Mouse (Mus musculus): Measurements from ENCODE around the gene Lrrc46. TPM values are rescaled to one million over a fixed set of nuclear protein-coding genes. Genes with fewer than 3 reads are reported as not detected.

Lrrc46 gene
- total RNA-seq, 2 experiments from 2014 or later, result not detected

DNA sequence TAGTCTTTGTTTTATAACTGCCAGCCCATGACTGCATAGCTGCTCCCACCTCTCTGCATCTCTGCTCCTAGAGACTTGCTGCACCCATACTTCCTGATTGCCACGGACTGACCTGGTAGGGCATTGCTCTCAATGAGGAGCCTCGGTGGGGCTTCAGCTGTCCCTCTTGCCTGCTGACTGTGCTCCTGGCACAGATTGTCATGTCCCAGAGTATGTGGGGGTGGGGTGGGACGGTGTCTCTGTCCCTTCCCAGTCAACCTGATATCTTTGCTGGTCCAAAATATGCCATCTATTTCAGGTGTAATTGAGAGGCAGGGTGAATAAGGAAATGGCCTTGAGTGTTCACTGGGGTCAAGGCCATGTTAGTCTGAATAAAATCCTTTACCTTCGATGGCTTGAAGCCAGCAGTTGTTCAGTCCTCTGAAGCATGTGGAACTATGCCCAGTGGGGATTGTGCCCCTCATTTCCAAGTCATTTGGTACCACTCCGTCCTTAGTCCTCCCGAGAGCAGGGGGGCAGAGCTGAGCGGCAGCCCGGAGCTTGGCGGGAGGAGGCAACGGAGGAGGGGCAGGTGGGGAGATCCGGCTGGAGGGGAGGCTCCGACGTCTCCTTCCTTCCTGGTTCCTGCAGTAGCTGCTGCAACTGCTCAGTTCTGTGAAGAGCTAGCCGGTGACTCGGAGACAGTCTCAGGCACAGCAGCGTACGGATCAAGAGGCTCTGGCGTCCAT lies 9.2 kb upstream of the Lrrc46 start, which contains the start of gene Osbpl7:
Osbpl7 (plus strand) TSS at position 413 of the 728 bp plus-strand sequence.
- intact Hi-C loops (cut with DNase I), result no loop called here
- DNase-seq, result peak; percentile 73 to 75

DNA sequence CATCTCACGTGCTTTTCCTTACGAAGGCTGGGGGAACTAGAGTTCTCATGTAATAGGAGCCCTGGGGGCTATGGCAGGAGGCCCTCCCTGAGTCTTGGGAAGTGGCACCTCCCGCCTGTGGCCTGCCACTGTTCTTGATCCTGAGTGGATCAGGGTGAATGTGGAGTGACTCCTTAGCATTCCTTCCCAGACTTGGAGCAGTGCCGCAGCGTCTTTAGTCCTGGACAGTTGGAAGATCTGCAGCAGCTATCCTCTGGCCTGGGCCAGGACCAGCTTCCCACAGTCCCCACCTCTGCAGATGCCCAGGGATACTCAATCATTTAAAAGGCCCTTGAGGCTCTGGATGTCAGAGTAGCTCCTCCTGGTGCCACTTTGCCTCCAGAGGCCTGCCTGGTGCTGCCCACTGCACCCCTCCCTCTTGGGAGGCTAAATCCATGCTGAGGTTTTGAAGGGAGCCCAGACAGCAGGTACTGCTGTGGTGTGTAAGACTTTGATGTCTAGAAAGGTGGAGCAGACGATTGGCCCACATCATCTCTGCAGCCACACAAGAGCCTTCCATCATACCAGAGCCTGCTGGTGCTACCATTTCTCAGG lies 8.4 kb upstream of the Lrrc46 start:
- intact Hi-C loops (cut with DNase I), result no loop called here
- DNase-seq, result no peak

DNA sequence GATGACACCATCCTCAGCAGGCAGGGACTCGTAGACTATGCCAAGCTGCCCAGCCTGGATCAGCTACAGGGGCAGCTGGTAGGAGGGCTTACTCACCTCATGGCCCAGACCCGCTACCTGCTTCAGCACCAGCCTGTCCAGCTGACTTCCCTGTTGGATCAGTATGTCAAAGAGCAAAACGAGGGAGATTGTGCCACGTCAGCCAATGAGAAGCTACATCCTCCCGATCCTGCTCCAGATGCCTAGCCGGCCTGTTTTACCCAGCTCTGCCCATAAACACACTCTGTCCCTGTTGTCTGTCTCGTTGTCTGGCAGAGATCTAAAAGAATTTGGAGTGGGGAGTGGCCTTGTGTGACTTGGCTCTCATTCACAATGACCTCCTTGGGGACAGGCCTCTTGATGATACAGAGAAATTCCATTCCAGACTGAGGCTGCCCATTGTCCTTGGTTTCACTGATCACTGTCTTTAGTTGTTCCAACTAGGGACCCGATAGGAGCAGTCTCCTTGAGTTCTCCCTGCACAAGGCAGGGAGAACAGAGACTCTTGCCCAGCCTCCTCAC lies 7.0 kb upstream of the Lrrc46 start:
- intact Hi-C loops (cut with DNase I), result no loop called here
- no peak for DNase-seq

DNA sequence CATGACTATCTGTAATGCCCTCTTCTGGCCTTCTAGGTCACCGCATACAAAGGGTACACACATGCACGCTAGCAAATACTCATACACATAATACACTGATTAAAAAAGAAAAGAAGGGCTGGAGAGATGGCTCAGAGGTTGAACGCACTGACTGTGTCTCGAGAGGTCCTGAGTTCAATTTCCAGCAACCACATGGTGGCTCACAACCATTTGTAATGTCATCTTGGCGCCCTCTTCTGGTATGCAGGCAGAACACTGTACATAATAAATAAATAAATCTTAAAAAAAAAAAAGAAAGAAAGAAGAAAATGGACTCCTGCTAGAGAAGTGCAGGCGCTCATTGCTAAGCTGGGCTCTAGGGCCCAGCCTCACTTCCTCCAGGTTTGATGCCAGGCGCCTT lies 4.7 kb upstream of the Lrrc46 start:
- intact Hi-C loops (cut with DNase I), result no loop called here
- no peak for DNase-seq

DNA sequence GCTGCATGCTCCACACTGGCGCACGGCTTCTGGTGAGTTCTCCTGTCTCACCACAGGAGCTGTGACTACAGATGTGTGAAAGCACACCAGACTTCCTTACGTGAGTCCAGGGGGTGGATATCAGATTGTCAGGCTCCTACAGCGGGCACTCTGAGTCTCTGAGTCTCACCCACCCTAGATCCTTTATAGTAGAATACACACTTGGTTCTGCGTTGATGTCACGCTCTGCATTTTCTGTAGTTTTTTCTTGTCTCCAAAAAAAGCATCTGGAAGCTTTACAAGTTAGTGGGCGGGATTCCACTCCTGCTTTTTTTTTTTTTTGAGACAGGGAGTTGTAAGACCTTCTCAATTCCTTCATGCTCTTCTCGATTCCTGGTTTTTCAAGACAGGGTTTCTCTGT lies 3.7 kb upstream of the Lrrc46 start:
- DNase-seq, result no peak
- intact Hi-C loops (cut with DNase I), result no loop called here

DNA sequence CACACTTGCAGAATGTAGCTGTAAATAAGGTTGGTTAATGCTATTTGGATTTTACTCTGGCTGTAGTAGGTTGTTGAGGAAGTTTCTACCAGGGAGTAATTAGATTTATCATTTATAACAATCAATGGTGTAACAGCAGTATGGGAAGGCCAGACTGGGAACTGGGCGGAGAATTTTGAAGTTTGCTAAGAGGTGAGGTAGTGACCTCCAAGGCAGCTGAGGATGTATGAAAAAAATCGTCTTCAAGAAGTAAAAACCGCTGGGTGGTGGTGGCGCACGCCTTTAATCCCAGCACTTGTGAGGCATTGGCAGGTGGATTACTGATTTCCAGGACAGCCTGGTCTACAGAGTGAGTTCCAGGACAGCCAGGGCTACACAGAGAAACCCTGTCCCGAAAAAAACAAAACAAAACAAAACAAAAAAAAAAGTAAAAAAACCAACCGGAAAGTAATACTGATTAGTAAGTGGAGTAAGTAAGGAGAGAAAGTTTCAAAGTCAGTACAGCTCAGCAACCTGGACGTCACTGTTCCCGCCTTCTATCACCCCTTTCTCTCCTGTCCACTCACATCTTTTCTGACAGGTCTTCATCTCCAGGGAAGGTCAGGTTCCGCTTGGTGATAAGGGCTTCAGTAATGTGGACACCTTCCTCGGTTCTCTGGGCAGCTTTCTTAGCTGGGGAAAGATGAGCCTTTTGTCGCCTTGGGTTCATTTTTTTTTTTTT lies 746 bp downstream of the Lrrc46 start:
- intact Hi-C loops (cut with DNase I), result no loop called here

DNA sequence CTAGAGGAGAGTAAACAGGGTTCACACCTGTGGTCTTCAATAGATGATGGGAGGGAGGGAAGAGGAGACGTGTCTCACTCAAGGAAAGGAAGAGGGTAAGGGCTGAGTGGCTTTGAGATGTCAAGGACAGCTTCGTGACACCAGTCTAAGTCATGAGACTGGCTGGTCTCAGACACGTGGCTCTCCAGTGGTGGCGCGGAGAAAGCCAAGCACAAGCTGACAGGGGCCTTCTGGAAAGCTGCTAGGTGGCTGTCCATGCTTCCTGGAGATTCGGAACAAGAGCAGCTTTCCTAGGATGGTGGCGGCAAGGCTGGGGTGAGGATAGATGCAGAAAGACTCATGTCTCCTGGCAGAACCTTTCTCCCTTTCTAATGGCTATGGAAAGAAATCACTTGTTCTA lies 2.3 kb downstream of the Lrrc46 start:
- intact Hi-C loops (cut with DNase I), result no loop called here
- DNase-seq, result no peak

More for the DNA sequence above, 746 bp downstream of the Lrrc46 start:
- no peak for DNase-seq

DNA sequence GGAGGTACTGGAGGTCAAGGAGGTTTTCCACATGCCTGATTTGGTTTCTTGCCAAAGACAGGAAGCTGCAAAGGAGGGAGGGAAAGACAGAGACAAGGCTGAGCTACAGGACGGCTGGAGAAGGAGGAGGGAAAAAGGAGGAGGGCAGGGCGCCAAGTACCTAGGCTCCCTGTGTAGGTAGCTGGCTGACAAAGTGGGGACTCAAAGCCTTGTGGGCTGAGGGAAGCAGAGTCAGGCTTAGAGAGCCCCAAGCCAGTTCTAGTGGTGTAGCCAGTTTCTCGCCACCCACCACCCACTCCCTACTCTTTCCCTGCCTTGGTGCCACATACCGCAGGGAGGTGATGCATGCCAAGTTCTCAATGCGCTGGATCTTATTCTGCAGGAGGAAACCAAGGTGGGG lies 5.1 kb downstream of the Lrrc46 start:
- no peak for DNase-seq
- intact Hi-C loops (cut with DNase I), result no loop called here

DNA sequence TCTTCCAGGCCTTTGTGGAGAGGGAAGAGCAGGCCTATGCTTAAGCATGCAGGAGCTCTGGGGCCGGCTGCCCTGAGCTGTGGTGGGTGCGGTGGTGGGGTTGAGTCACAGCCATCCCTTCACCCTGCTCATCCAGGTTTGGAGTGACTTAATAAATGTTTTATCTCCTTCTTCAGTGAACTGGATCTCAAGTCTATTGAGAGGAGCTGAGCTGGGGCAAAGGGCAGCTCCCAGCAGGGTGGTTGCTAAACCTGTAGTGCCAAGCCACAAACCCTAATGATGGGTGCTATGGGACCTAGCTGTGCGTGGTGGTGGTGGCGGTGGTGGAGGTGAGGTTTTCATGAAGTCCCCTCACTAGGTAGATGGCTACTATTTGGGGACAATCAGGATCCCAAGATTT lies 7.4 kb downstream of the Lrrc46 start:
- intact Hi-C loops (cut with DNase I), result no loop called here
- no peak for DNase-seq

DNA sequence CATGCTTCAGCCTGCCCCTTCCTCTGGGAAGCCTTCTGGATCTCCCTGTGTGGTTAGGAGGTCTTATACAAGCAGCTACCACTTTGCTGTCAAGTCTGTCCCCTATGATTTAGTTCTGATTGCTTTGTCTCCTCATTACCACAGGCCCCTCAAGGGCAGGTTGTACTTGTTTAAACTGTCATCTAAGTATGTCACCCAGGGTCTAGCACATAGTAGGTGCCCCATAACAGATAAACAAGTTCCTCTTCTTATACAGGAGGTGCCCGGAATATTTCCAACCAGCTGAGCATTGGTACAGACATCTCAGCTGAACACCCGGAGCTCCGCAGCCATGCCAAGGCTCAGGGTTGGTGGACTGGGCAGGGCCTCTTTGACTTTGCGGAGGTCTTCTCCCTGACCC lies 8.7 kb downstream of the Lrrc46 start:
- intact Hi-C loops (cut with DNase I), result no loop called here
- no peak for DNase-seq

DNA sequence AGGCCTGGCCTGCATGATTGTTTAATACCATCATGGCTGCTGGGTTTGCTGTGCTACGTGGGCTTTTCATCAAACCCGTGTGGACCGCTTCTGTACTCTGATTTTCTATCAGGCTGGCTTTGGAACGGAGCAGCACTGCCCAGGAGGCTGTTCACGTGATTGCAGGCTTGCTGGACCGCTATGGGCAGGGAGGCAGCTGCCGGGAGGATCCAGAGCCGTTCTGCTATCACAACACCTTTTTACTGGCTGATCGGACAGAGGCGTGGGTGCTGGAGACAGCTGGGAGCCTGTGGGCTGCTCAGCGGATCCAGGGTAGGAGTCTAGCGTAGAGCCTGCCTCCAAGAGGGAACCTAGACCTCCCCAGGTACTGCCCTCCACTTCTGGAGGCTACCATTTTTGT lies 9.2 kb downstream of the Lrrc46 start:
- no peak for DNase-seq
- intact Hi-C loops (cut with DNase I), result no loop called here

DNA sequence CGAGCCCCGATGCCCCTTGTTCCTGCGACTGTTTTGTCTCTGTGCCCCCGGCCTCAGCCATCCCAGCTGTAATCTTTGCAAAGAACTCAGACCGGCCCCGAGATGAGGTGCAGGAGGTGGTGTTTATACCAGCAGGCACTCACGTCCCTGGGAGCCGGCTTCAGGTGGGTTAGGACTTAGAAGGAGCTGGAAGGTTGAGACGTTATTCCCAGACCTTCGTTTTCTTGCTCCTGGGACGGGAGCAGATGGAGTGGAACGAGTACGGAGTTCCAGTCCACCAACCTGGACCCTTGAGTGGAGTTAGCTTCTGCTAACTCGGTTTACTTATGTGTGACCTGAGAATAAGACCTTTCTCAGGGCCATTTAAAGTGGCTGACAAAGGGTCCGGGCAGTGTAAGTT lies 10.8 kb downstream of the Lrrc46 start:
- no peak for DNase-seq

DNA sequence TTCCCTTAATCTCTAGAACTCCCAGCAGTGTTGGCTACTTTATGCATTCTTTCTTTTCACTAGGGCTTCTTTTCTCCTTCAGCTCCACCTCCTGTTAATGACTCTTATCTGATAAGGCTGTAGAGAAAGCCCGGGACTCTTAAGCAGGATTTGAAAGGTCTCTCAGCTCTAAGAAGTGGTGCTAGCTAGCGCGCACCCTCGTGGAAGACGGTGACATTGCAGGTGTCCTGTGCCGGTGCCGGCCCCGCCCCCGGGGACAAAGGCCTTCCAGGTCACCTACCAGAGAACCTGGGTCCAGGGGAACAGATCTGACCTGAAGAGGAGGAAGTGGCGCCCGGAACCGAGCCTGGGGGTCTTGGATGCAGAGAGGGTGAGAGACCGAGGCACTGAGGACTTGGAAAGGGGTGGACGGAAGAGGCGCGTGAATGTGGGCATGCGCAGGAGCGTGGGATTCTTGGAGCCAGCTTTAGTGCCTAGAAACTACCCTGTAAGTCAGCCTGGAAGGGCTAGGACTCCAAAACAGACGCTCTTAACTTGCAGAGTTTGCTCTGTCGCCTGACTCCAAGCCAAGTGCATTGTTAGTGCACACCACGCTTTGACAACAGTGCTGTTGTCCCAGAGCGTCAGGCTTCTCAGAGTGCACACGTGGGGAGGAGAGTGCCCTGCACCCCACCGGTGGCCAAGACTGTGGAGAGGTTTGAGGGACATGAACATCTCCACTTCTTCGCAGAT lies 11.4 kb downstream of the Lrrc46 start, which contains the start of gene Scrn2:
Scrn2 (plus strand) TSS at position 253 of the 732 bp plus-strand sequence.
- DNase-seq, result peak; percentile 89
- intact Hi-C loops (cut with DNase I), result no loop called here

More for the DNA sequence above, 10.8 kb downstream of the Lrrc46 start:
- intact Hi-C loops (cut with DNase I), result no loop called here

DNA sequence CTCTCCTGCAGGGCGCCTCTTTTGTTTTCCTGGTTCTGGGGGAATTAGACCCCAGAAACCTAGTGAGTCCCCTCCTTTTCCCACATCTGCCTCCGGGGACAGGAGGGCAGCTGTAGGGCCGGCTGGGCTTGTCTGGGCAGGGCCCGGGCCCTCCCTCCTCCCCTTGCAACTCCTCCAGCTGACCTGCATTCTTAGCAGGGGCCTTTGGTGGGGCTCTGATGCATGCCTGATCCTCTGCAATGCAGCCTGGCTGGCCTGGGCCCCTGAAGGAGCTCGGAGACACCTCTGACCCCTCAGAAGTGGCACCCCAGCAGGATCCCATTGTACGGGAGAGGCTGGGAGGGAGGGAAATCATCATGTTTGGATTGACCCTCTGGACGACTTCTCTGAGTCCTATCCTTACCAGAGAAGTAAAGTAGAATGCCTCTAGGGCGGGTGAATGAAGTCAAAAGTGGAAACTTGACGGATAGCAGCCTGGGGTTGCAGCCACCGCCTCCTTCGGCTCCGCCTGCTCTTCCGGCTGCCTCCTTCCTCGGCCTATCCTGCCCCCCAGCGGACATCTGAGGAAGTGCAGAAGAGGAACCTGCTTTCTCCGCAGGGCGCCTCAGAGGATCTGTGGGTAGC lies 15.4 kb downstream of the Lrrc46 start:
- intact Hi-C loops (cut with DNase I), result loop anchor here (1.0 to 2.0 kb wide), 2 partner anchors 44 to 109 kb away; partner anchors contain the start of genes Cdk5rap3 and Sp2
- peak; percentile 86 to 91 for DNase-seq

DNA sequence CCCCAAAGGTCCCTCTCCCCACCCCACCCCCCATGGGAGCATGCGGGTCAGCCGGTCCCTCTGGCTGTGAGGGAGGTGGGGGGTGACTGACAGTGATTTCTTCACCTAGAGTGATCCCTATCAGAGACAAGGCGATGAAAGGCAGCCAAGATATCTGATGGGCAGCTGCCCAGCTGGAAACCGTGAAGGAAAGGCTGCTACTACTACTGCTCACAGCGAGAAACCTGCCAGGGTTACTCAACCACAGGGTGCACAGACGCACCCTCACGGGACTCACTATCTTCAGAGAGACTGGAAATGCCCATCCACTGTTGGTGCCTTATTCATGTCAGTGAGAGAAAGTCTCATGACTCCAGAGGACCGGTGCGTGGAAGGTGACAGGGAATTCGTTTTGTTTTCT lies 16.2 kb downstream of the Lrrc46 start:
- intact Hi-C loops (cut with DNase I), result loop anchor here (5.0 kb wide), 1 partner anchor 158 kb away; no protein-coding TSS in a partner anchor
- DNase-seq, result no peak

DNA sequence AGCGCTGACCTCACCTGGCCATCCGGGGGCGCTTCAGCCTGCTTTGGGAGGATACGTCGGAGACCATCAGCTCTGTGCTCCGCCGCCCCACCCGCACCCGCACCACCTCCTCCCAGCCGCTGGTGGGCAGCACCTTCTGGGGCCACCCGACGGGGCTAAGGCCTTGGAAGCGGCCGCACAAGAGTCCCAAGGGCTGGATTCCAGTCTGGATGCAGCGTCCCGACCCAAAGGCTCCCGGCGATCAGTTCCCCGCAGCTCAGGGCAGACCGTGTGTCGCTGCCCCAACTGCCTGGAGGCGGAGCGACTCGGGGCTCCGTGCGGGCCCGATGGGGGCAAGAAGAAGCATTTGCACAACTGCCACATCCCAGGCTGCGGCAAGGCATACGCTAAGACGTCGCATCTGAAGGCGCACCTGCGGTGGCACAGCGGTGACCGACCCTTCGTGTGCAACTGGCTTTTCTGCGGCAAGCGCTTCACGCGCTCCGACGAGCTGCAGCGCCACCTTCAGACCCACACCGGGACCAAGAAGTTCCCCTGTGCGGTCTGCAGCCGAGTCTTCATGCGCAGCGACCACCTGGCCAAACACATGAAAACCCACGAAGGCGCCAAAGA lies 19.2 kb downstream of the Lrrc46 start:
- intact Hi-C loops (cut with DNase I), result loop anchor here (5.0 kb wide), 1 partner anchor 155 kb away; no protein-coding TSS in a partner anchor

DNA sequence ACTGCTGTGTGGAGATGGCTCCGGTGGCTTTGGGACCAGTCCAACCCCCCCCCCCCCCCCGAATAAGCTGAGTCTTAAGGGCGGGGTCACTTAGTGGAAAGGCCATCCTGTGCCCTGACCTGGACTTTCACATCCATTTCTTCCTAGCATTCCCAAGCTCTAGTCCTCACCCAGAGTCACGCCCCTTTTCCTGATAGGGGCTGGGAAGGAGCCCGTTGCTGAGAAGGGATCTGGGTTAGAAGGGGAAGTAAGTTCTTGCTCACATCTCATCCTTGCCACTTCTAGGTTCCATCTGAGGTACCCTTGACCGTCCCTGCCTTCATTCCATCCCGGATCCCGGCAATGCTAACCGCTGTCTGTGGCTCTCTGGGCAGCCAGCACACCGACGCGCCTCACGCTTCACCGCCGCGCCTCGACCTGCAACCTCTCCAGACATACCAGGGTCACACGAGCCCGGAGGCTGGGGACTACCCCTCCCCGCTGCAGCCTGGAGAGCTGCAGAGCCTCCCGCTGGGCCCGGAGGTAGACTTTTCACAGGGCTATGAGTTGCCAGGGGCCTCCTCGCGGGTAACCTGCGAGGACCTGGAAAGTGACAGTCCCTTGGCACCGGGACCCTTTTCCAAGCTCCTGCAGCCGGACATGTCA lies 20.0 kb downstream of the Lrrc46 start:
- no peak for DNase-seq
- intact Hi-C loops (cut with DNase I), result loop anchor here (5.0 kb wide), 1 partner anchor 154 kb away; no protein-coding TSS in a partner anchor

More for the DNA sequence above, 19.2 kb downstream of the Lrrc46 start:
- peak; percentile 78 to 79 for DNase-seq

DNA sequence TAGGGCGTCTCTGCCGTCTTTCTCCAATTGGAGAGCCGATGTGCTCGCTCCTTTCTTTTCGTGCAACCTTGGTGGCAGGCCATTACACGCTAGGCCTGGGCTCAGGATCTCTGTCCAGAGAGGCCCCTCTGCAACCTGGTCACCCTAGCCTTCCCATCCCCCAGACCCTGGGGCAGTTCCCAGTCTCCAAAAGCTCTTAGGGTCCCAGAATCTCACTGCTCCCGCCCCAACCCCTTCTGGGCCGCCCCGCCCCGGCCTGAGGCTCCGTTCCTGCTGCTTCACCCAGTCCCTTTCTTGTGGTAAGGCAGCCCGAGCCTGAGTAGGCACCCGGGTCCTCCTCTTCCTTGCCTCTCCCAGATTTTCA lies 21.9 kb downstream of the Lrrc46 start:
- intact Hi-C loops (cut with DNase I), result no loop called here
- no peak for DNase-seq

Measured in heart, postnatal 36 days (tissue).